Mouse (Mus musculus): Measurements from ENCODE around the gene Ralb.

Ralb gene

DNA sequence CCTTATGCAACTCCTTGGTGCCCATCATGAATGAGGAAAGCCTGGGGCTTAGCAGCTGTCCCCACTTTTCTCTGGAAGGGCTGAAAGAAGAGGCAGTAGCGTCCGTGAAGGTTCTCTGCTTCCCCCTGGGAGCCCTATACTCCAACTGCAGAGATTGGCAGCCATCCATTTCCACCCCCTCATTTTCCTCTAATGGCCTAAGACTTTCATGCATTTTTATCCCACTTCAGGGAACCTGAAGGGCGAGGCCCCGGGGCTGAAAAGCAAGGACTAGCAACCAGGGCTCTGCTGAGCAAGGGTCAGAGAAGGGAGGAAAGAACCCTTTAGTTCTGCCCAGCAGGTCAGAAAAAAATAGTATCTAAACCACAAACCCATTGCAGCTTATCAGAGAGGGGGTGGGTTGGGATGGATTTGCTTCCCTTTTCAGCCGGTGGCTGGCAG lies 20.4 kb upstream of the Ralb start:
- DNase-seq (ENCODE audit: low read depth, low spot score) = no peak

- no peak for DNase-seq (ENCODE audit: low read depth, low spot score)
Measured at GRCm38 (mm10) chr1:119523826-119524225, 19.2 kb upstream of the Ralb start.

- no peak for DNase-seq (ENCODE audit: low read depth, low spot score)
Measured at GRCm38 (mm10) chr1:119523369-119523768, 18.8 kb upstream of the Ralb start.

DNA sequence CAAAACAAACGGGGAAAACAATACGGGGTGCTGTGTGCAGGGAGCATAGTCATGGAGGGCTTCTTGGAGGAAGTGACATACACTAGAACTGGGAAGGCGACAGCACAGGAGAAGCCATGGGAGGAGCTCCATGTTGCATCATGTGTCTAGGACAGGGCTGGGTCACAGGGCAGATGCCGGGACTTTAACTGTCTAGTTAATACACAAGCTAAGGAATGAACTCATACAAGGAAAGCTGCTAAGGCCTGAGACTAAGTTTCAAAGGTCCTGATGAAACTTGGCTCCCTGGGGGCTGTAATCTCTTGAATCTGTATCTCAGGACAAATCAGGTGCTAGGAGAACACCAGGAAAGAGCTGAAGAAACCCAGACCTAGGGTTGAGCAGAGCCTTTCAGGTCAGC lies 18.1 kb upstream of the Ralb start:
- DNase-seq (ENCODE audit: low read depth, low spot score) = no peak

GRCm38 (mm10) chr1:119521681-119522080 lies 17.1 kb upstream of the Ralb start:
- DNase-seq (ENCODE audit: low read depth, low spot score) = no peak

GRCm38 (mm10) chr1:119521029-119521428 lies 16.4 kb upstream of the Ralb start:
- no peak for DNase-seq (ENCODE audit: low read depth, low spot score)

DNA sequence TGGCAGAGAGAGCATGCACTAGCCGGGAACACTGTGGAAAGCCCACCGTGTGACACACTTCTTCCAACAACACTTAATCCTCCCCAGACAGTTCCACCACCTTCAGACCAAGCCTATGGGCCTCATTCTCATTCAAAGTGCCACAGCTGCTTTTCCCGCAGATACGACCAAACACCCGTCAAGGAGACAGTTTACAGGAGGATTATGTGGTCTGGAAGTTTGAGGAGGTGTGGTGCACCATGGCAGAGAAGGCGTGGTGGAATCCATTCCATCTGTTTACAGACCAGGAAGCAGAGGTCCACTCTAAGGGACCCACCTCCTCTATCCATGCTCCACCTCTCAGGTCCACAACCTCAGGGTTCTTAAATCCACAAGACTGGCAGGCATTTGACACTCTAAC lies 14.7 kb upstream of the Ralb start:
- DNase-seq (ENCODE audit: low read depth, low spot score) = peak; percentile 55

GRCm38 (mm10) chr1:119518786-119519185 lies 14.2 kb upstream of the Ralb start:
- DNase-seq (ENCODE audit: low read depth, low spot score) = no peak

GRCm38 (mm10) chr1:119518060-119518459 lies 13.5 kb upstream of the Ralb start:
- DNase-seq (ENCODE audit: low read depth, low spot score) = no peak

DNA sequence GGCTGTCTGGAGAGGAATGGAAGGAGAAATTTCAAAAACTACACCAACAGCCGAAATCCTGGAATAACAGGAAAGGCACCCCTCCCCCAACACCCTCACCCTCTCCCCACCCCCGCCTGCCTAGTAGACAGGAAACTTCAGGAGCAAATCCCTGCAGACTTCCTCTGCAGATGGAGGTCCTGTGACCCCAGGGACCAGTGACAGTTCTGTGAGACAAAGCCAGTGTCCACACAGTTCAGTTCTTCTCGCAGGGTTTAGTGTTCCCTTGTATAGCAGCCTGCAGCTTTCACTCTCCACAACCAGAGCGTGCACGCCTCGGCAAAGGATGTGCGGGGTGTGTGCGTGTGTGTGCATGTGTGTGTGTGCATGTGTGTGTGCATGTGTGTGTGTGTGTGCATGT lies 6.3 kb upstream of the Ralb start:
- DNase-seq (ENCODE audit: low read depth, low spot score) = no peak

GRCm38 (mm10) chr1:119510409-119510808 lies 5.8 kb upstream of the Ralb start:
- DNase-seq (ENCODE audit: low read depth, low spot score) = no peak

DNA sequence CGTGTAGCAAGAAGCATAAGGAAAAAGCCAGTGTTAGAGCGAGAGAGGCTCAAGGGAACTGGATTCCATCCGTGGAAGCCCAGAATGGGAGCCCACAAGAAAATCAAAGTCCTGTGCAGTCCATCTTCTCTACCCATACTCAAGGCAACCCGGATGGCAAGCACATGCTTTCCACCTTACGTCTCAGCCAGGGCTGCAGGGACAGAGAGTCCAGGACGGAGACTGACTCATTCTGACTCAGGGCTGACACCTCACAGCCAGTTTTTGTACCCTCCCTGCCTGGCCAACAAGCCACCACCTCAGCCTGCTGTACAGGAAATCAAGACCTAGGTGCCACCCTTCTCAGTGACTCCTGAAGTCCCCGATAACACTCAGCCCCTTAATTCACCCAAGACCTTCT lies 4.9 kb upstream of the Ralb start:
- no peak for DNase-seq (ENCODE audit: low read depth, low spot score)

GRCm38 (mm10) chr1:119508548-119508947 lies 4.0 kb upstream of the Ralb start:
- DNase-seq (ENCODE audit: low read depth, low spot score) = no peak

DNA sequence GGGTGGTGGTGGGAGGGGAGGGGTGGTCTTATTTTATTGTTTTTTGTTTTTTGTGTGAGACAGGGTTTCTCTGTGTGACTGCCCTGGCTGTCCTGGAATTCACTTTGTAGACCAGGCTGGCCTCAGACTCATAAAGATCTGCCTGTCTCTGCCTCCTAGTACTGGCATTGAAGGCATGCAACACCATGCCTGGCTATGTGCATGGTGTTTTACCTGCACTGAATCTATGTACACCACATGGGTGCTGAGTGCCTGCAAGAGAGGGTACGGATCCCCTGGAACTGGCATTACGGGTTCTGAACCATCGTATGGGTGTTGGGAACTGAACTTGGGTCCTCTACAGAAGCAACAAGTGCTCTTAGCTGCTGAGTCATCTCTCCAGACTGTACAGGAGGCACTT lies 1.4 kb upstream of the Ralb start:
- no peak for DNase-seq (ENCODE audit: low read depth, low spot score)

DNA sequence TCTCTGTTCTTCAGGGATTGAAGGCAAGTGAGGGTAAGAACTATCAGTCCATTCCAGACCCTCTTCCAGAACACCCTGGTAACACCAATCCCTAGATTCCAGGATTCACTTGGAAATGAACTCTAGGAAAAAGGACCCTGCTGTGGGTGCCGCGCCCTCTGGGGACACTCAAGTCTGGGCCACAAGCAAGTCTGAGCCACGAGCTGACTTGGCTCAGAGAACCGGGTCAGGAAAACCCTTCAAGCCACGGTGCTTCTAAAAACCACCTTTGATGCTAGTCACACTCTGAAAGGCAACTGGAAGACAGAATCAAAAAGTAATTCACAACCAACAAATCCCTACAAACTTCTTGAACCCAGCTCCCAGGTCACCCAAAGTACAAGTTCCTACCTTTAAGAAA lies 786 bp downstream of the Ralb start:
- DNase-seq (ENCODE audit: low read depth, low spot score) = no peak

- DNase-seq (ENCODE audit: low read depth, low spot score) = no peak
Measured at GRCm38 (mm10) chr1:119503181-119503580, 1.4 kb downstream of the Ralb start.

DNA sequence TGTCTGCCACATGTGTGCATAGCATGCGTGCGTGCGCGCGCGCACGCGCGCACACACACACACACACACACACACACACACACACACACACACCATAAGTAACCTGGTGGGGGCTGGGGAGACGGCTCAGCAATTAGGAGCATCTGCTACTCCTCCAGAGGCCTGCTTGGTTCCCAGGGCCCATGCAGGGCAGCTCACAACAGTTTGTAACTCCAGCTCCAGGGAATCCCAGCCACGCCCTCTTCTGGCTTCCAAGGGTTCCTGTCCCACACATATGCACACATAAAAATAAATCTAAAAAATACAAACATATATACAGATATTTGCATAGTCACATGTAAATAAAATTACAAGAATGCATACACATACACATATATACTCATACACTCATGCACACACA lies 1.9 kb downstream of the Ralb start:
- peak; percentile 51 for DNase-seq (ENCODE audit: low read depth, low spot score)

- no peak for DNase-seq (ENCODE audit: low read depth, low spot score)
Measured at GRCm38 (mm10) chr1:119501881-119502280, 2.7 kb downstream of the Ralb start.

DNA sequence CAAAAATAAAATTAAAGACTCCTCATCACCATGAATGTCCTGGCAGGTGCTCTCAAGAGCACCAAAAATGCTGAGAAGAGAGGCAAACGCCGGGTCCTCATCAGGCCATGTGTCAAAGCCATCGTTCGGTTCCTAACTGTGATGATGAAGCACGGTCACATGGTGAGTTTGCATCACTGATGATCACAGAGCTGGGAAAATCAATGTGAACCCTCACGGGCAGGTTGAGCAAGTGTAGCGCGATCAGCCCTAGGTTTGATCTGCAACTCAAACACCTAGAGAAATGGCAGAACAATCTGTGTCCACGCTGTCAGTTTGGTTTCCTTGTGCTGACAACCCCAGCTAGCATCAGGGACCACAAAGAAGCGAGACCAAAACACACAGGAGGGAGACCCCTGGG lies 5.1 kb downstream of the Ralb start:
- DNase-seq (ENCODE audit: low read depth, low spot score) = no peak

- peak; percentile 67 for DNase-seq (ENCODE audit: low read depth, low spot score)
Measured at GRCm38 (mm10) chr1:119498536-119499231, 5.9 kb downstream of the Ralb start.

DNA sequence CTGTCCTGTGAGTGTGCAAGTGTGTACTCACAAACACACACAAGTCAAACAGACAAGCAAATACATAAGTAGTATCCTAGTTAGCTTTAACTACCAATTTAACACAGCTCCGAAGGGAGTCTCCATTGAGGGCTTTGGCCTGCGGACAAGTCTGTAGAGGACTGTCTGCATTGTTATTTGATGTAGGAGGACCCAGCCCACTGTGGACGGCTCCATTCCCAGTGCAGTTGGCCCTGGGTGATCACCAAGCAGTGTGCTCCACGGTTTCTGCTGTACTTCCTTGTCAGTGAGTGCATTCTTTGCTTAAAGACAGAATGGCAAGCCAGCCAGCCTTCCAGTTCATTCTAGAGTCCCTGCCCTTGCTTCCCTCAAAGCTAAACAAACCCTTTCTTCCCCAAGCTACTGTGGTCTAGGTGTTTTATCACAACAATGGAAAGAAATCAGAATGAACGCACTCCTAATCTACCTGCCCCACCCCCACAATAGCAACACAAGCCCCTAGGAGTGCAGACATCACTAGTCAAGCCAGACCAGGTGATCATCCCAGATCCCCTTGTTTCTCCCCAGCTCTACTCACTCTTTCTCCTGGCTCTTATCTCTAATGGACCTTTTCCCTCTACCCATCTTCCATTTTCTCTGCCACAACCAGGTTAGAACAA lies 7.1 kb downstream of the Ralb start:
- peak; percentile 96 for DNase-seq (ENCODE audit: low read depth, low spot score)

GRCm38 (mm10) chr1:119495396-119495775 lies 9.2 kb downstream of the Ralb start:
- DNase-seq (ENCODE audit: low read depth, low spot score) = no peak

DNA sequence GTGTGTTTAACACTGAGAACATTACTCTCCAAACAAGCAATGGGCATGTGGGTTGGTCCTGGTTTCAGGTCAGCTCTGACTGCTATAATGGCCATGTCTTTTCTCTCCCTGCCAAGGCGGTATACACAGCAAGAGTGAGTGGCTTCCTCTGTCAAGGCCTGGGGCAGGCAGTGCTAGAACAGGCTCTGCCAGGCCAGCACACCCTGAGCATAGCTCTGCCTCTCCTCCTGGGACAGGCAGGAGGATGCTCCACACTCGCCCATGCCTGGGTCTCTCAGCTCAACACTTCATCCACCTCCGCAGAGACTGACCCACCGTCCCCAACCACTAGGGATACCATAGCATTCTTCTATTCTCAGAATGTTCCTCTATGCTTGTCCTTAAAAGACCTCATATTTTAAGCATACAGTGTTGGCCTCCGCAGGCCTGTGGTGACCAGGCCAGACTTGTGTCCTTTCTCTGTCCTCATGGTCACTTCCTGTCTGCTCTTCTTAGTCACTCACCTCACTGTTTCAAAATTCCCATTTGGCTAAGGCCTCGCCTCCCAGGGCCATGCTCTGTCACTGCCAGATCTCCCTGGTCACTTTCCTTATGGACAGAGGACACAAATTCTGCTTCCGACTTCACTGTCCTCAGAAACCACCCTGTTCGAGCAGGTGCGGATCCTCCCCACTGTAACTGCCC lies 9.7 kb downstream of the Ralb start:
- no peak for DNase-seq (ENCODE audit: low read depth, low spot score)

Measured in ZHBTc4 (cell line).